Mouse (Mus musculus) bone marrow macrophage, adult 2 months (primary cell): ENCODE results near the gene 0610010F05Rik.

Experiments used
- CTCF ChIP-seq: IDR thresholded peaks from 2 replicates; pipeline ENCODE4 v1.5.1; 2012; ENCODE audit warnings: low read depth, mild to moderate bottlenecking, low read length, moderate library complexity
- POLR2A ChIP-seq: IDR thresholded peaks from 2 replicates; pipeline ENCODE4 v1.6.1; 2012; ENCODE audit warnings: mild to moderate bottlenecking, low read depth, low read length, borderline replicate concordance

- no peak for TF ChIP-seq CTCF
- no peak for TF ChIP-seq POLR2A
Measured at GRCm38 (mm10) chr11:23664232-23664631, 30.8 kb upstream of the 0610010F05Rik start.
